Mouse (Mus musculus) CH12.LX (cell line): ENCODE measurements at regions not wholly inside any gene's neighbourhood (a gene's known extent, or its start where the extent isn't known, plus 50 kb on each side); places are given as distances from the start of the nearest gene placed in this dataset.

Experiments used
- DNase-seq: peaks from one replicate; pipeline ENCODE4 v3.0.0-alpha.2; 2013; ENCODE audit errors: extremely low read depth
- H3K27ac ChIP-seq: 2 replicates; pipeline ENCODE4 v1.5.1; 2012; ENCODE audit warnings: low read depth, mild to moderate bottlenecking, control low read depth, moderate library complexity; ENCODE audit not compliant: insufficient read depth
- H3K27me3 ChIP-seq: replicated peaks from 2 replicates; pipeline ENCODE3; 2012; ENCODE audit warnings: inconsistent platforms
- H3K36me3 ChIP-seq, 2 experiments: replicated peaks in 1 of 2; 2 replicates each; pipeline versions ENCODE3 to v1.6.1; 2012; ENCODE audit warnings: inconsistent platforms in 1 of 2, low read length in 1 of 2, mild to moderate bottlenecking in 1 of 2, mixed read lengths in 1 of 2, moderate library complexity in 1 of 2; ENCODE audit not compliant: control insufficient read depth in 1 of 2, insufficient read depth in 1 of 2
- H3K4me1 ChIP-seq, 2 experiments: 2 replicates each; pipeline ENCODE4 v1.6.1; 2012; ENCODE audit warnings: inconsistent platforms in 1 of 2, moderate library complexity in 1 of 2; ENCODE audit not compliant: insufficient read depth in 2 of 2, control insufficient read depth in 1 of 2
- H3K4me2 ChIP-seq: 2 replicates; pipeline ENCODE4 v1.6.1; 2012; ENCODE audit warnings: low read depth, mild to moderate bottlenecking, control low read depth; ENCODE audit not compliant: poor library complexity, insufficient read depth, severe bottlenecking
- H3K4me3 ChIP-seq, 3 experiments: fragments of 150-350 bp in 1 of 3; sonication (generic) in 1 of 3; replicated peaks in 1 of 3; 2 replicates each; pipeline versions ENCODE3 to v1.5.1; 2011 to 2012; ENCODE audit warnings: low read depth in 2 of 3, low read length in 2 of 3, mild to moderate bottlenecking in 2 of 3, moderate library complexity in 2 of 3, control low read depth in 1 of 3, improper control_type of control experiment in 1 of 3, inconsistent platforms in 1 of 3, mixed read lengths in 1 of 3; ENCODE audit not compliant: poor library complexity in 1 of 3
- H3K79me2 ChIP-seq: replicated peaks from 2 replicates; pipeline ENCODE4 v1.6.1; 2012; ENCODE audit warnings: mild to moderate bottlenecking, moderate library complexity; ENCODE audit not compliant: control insufficient read depth, poor library complexity, insufficient read depth, severe bottlenecking; ENCODE audit errors: extremely low read depth
- H3K9ac ChIP-seq: 2 replicates; pipeline ENCODE4 v1.6.1; 2012; ENCODE audit warnings: low read depth, mild to moderate bottlenecking, control low read depth, moderate library complexity; ENCODE audit not compliant: insufficient read depth
- H3K9me3 ChIP-seq: replicated peaks from 2 replicates; pipeline ENCODE3; 2012; ENCODE audit warnings: low read length, inconsistent platforms, mixed read lengths
- CHD2 ChIP-seq: IDR thresholded peaks from 2 replicates; pipeline ENCODE4 v1.6.1; 2011; ENCODE audit warnings: low read length, improper control_type of control experiment
- E2F4 ChIP-seq: IDR thresholded peaks from 2 replicates; pipeline ENCODE4 v1.6.1; 2011; ENCODE audit warnings: low read depth, low read length, improper control_type of control experiment; ENCODE audit not compliant: insufficient replicate concordance
- ELF1 ChIP-seq: IDR thresholded peaks from 2 replicates; pipeline ENCODE4 v1.6.1; 2014; ENCODE audit warnings: low read depth, mild to moderate bottlenecking, inconsistent platforms, low read length, improper control_type of control experiment
- EP300 ChIP-seq: IDR thresholded peaks from 2 replicates; pipeline ENCODE4 v1.6.1; 2011; ENCODE audit warnings: low read length, improper control_type of control experiment
- GABPA ChIP-seq: IDR thresholded peaks from 2 replicates; pipeline ENCODE4 v1.6.1; 2012; ENCODE audit warnings: low read depth, low read length, improper control_type of control experiment, inconsistent platforms; ENCODE audit not compliant: insufficient replicate concordance
- IRF4 ChIP-seq: IDR thresholded peaks from 2 replicates; pipeline ENCODE4 v1.6.1; 2014; ENCODE audit warnings: low read depth, mild to moderate bottlenecking, inconsistent platforms, low read length, improper control_type of control experiment
- JUN ChIP-seq: IDR thresholded peaks from 2 replicates; pipeline ENCODE4 v1.6.1; 2011; ENCODE audit warnings: low read depth, mild to moderate bottlenecking, low read length, improper control_type of control experiment, moderate library complexity; ENCODE audit not compliant: insufficient read depth
- JUND ChIP-seq: conservative IDR thresholded peaks from 2 replicates; pipeline ENCODE4 v1.6.1; 2011; ENCODE audit warnings: low read depth, low read length, improper control_type of control experiment
- KAT2A ChIP-seq: IDR thresholded peaks from 2 replicates; pipeline ENCODE4 v1.6.1; 2012; ENCODE audit warnings: low read length, improper control_type of control experiment, inconsistent platforms; ENCODE audit not compliant: insufficient replicate concordance
- MAZ ChIP-seq: IDR thresholded peaks from 2 replicates; pipeline ENCODE4 v1.6.1; 2012; ENCODE audit warnings: low read depth, mild to moderate bottlenecking, inconsistent platforms, low read length, improper control_type of control experiment, moderate library complexity
- MEF2A ChIP-seq: IDR thresholded peaks from 2 replicates; pipeline ENCODE4 v1.6.1; 2014; ENCODE audit warnings: low read depth, mild to moderate bottlenecking, inconsistent platforms, low read length, improper control_type of control experiment, borderline replicate concordance
- NELFE ChIP-seq: IDR thresholded peaks from 2 replicates; pipeline ENCODE4 v1.6.1; 2011; ENCODE audit warnings: low read depth, low read length, improper control_type of control experiment
- PAX5 ChIP-seq: IDR thresholded peaks from 2 replicates; pipeline ENCODE4 v1.6.1; 2012; ENCODE audit warnings: low read length, inconsistent platforms, mixed read lengths
- POLR2AphosphoS2 ChIP-seq: IDR thresholded peaks from 2 replicates; pipeline ENCODE4 v1.6.1; 2011; ENCODE audit warnings: low read depth, low read length, improper control_type of control experiment
- TBP ChIP-seq: conservative IDR thresholded peaks from 2 replicates; pipeline ENCODE4 v1.6.1; 2011; ENCODE audit warnings: low read depth, low read length, improper control_type of control experiment
- USF1 ChIP-seq: IDR thresholded peaks from 2 replicates; pipeline ENCODE4 v1.6.1; 2014; ENCODE audit warnings: low read depth, mild to moderate bottlenecking, inconsistent platforms, low read length, improper control_type of control experiment
- ZKSCAN1 ChIP-seq: IDR thresholded peaks from 2 replicates; pipeline ENCODE4 v1.6.1; 2012; ENCODE audit warnings: low read depth, inconsistent platforms, low read length, improper control_type of control experiment, borderline replicate concordance
- ZNF384 ChIP-seq: IDR thresholded peaks from 2 replicates; pipeline ENCODE4 v1.6.1; 2012; ENCODE audit warnings: low read depth, low read length, improper control_type of control experiment, inconsistent platforms
- dilution Hi-C: fragments of 300-500 bp; cut with MboI; formaldehyde crosslinking; loops from 2 replicates; pipeline ENCODE4 v1.14.3; 2020; ENCODE audit warnings: low sequenced_read_pairs; ENCODE audit not compliant: extremely low pct_unique_long_range_greater_than_20kb, extremely low pct_ligation_motif_present
- in situ Hi-C: fragments of 300-500 bp; cut with MboI; formaldehyde crosslinking; loops from 3 replicates; pipeline ENCODE4 v1.14.3; 2019; ENCODE audit warnings: low sequenced_read_pairs, low pct_ligation_motif_present, low pct_unique_long_range_greater_than_20kb, mixed read lengths

- H3K9ac ChIP-seq, result no peak overlapping the region
- H3K27me3 ChIP-seq, result no peaks in the 10 kb centered on the region
- no peak overlapping the region for H3K27ac ChIP-seq
- no peaks in the 10 kb centered on the region for H3K4me1 ChIP-seq
- in situ Hi-C loops, result no loop called here
- TF ChIP-seq IRF4 (no peak), JUND (no peak), JUN (no peak), MEF2A (no peak)
- no peak overlapping the region for H3K4me3 ChIP-seq
- dilution Hi-C loops, result no loop called here
- H3K79me2 ChIP-seq, result no peaks in the 10 kb centered on the region
- no peak overlapping the region for H3K4me2 ChIP-seq
- no peak for DNase-seq
- H3K36me3 ChIP-seq, result no peaks in the 10 kb centered on the region
- H3K9me3 ChIP-seq, result no peaks in the 10 kb centered on the region
These were observed 97.3 kb upstream of the Ngly1 start for GRCm38 (mm10) chr14:16151815-16152214.

- H3K4me1 ChIP-seq, result no peaks in the 10 kb centered on the region
- H3K27me3 ChIP-seq, result no peaks in the 10 kb centered on the region
- no peak for DNase-seq
- no peak overlapping the region for H3K9ac ChIP-seq
- H3K36me3 ChIP-seq, result no peaks in the 10 kb centered on the region
- dilution Hi-C loops (no loop called here), in situ Hi-C loops (no loop called here)
- H3K4me2 ChIP-seq, result no peak overlapping the region
- H3K9me3 ChIP-seq, result no peaks in the 10 kb centered on the region
- TF ChIP-seq ELF1 (no peak), MEF2A (no peak), TBP (no peak), POLR2AphosphoS2 (no peak), GABPA (no peak), USF1 (no peak), NELFE (no peak), E2F4 (no peak), IRF4 (no peak), EP300 (no peak), KAT2A (no peak), ZNF384 (no peak), MAZ (no peak), JUN (no peak), PAX5 (no peak), ZKSCAN1 (no peak), CHD2 (no peak)
- no peak overlapping the region for H3K27ac ChIP-seq
- no peaks in the 10 kb centered on the region for H3K79me2 ChIP-seq
- no peak overlapping the region for H3K4me3 ChIP-seq
These were observed 96.4 kb upstream of the Ngly1 start for GRCm38 (mm10) chr14:16152702-16153101.
